Mouse (Mus musculus) CD8-positive naive resting alpha-beta T cell, adult 57 days (primary cell): ENCODE data around the gene Phex. TPM values are rescaled to one million over a fixed set of nuclear protein-coding genes. Genes with fewer than 3 reads are reported as not detected.

Source experiments
- total RNA-seq: library from RNA; stranded (reverse); gene quantifications from one replicate; pipeline ENCODE4 v1.2.4, GENCODE M21; 2023

Phex gene
- 0.31 TPM for total RNA-seq

GRCm38 (mm10) chrX:157415212-157415611, at the start of gene Phex:
Phex (minus strand) TSS chrX:157415312.

Other genes starting within 250 kb of the Phex start
- 38.1 TPM for gene Sms, start 77.0 kb upstream of the Phex start, total RNA-seq
- gene Yy2, start 153.7 kb upstream of the Phex start, total RNA-seq = 3.8 TPM
- 20.2 TPM for gene Mbtps2, start 183.4 kb upstream of the Phex start, total RNA-seq